Mouse (Mus musculus) heart, postnatal 14 days (tissue): ENCODE data around the gene Slc16a4. TPM values are rescaled to one million over a fixed set of nuclear protein-coding genes. Genes with fewer than 3 reads are reported as not detected.

Source experiments
- DNase-seq, 2 experiments: peaks; one replicate each; pipeline ENCODE4 v3.0.0; 2021 to 2022
- intact Hi-C: fragments of 180-260 bp; cut with DNase I; formaldehyde crosslinking; loops from one replicate; pipeline ENCODE4 v1.15.1; 2025
- long read RNA-seq, 2 experiments: library from polyadenylated mRNA; stranded (forward); transcript quantifications; one replicate each; pipeline ENCODE4 v2.0.0; 2021
- total RNA-seq, 2 experiments: library from RNA; stranded (reverse); gene quantifications; 2 replicates each; pipeline ENCODE4 v1.2.3; 2021

Slc16a4 gene
- total RNA-seq, result under 1 TPM; 0.37 to 0.60 TPM
- long read RNA-seq, experiment 1, partial matches to known transcripts, result 1 of 1 reads
- long read RNA-seq, experiment 1, other reads (novel, unspliced or antisense), result 0 of 1 reads
- long read RNA-seq, experiment 2, result 0 reads

DNA sequence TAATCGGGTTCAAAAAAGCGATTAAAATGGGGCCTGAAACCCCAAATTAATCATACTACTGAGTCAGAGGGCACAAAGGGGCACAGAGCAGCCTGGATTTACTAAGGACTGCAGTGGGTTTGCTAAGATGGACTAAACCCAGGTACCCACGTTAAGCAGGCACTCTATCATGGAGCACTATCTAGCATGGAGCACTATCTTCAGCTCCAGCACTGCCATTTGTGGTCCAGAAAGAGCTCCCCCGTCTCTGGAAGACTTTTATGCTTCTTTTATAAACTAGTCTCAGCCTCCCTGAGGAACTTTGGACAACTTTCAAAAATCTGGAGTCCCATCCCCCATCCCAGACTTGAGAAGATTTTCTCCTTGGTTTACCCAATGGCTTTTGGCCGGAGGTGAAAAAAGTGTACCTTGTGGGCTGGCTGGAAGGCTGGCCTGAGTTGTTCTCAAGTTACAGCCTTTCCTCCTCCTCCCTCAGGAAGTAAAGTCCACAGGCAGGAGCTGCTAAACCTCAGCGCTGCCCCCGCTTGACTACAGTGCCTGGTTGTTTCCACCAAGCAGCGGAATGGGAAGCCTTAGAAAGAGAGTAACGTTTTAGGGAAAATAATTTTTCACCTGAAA is at the start of gene Slc16a4:
TSS of gene Slc16a4 (plus strand) at position 467 of the 618 bp plus-strand sequence.
- intact Hi-C loops, result no loop called here
- peak in 1 of 2 experiments; percentile 28 for DNase-seq

DNA sequence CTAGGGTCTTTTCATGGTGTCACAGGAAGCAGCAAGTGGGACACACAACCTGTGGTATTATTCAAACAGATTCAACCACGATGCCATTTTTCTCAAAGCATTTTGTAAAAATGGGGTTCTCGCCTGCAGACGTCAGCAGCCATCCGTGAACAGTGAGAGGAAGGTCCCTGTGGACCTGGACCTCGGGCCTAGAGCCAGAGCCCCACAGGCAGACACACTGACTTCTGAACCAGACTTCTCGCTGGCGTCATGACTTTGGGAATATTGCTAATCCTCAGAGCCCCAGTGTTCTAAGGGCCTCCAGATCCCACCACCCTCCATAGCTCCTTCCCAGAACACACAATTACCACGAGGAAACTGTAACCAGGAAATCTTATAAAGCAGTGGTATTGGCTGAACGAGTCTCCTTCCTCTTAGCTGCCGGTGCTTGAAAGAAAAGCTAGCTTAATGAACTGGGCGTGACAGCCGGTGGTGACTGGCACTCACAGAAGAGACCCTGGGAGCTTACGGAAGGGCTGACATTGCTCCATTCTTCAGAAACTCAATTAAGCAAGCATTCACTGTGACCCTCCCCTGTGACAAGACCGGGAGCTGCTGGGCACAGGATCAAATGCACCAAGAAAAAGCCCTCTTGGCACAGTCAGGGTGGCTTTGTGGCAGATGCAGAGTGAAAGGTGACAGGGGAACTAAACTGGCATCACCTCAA is 49.5 kb upstream of the Slc16a4 start:
- no peak for DNase-seq
- intact Hi-C loops, result no loop called here

DNA sequence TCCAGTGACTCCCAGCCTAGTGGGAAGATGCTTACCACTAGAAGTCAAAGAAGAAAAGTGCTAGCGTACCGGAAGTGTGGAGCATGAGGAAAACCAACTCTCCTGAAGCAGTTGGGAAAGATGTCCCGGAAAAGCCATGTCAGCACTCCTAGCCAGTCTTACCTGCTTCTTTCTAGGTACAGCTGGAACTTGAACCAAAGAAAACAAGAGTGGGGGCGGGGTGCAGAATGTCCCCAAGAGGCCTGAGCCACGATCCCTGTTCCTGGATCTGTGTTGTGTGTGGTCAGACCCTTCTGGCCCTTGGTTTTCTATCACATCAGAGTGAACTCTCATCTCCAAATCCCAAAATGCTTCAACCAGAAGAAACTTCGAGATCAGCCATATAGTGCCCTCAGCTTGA is 44.2 kb upstream of the Slc16a4 start:
- intact Hi-C loops, result no loop called here
- no peak for DNase-seq

GRCm38 (mm10) chr3:107249042-107249441 is 42.0 kb upstream of the Slc16a4 start:
- intact Hi-C loops, result no loop called here
- no peak for DNase-seq

- intact Hi-C loops, result no loop called here
- no peak for DNase-seq
Observed at GRCm38 (mm10) chr3:107250320-107250719, 40.7 kb upstream of the Slc16a4 start.

DNA sequence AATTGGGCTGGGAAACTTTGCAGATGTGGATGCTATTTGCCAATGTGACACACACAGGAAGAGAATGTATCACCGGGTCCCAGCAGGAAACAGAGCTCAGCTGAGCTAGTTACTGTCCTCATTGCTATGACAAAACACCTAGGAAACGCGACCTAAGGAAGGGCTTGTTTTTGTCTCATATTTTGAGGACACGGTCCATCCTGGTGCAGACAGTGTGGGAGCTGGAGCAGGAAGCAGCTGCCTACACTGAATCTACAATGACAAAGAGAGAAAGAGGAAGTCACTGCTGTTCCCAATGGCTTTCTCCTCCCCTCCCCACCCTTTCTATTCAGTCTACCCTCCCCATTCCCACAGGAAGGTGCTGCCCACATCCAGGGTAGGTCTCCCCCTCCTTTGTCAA is 39.0 kb upstream of the Slc16a4 start:
- intact Hi-C loops, result no loop called here
- DNase-seq, result no peak

- no peak for DNase-seq
- intact Hi-C loops, result no loop called here
Observed at GRCm38 (mm10) chr3:107253925-107254324, 37.1 kb upstream of the Slc16a4 start.

GRCm38 (mm10) chr3:107255992-107256391 is 35.0 kb upstream of the Slc16a4 start:
- DNase-seq, result no peak
- intact Hi-C loops, result no loop called here

GRCm38 (mm10) chr3:107256724-107257123 is 34.3 kb upstream of the Slc16a4 start:
- DNase-seq, result no peak
- intact Hi-C loops, result no loop called here

- no peak for DNase-seq
- intact Hi-C loops, result no loop called here
Observed at GRCm38 (mm10) chr3:107257924-107258323, 33.1 kb upstream of the Slc16a4 start.

DNA sequence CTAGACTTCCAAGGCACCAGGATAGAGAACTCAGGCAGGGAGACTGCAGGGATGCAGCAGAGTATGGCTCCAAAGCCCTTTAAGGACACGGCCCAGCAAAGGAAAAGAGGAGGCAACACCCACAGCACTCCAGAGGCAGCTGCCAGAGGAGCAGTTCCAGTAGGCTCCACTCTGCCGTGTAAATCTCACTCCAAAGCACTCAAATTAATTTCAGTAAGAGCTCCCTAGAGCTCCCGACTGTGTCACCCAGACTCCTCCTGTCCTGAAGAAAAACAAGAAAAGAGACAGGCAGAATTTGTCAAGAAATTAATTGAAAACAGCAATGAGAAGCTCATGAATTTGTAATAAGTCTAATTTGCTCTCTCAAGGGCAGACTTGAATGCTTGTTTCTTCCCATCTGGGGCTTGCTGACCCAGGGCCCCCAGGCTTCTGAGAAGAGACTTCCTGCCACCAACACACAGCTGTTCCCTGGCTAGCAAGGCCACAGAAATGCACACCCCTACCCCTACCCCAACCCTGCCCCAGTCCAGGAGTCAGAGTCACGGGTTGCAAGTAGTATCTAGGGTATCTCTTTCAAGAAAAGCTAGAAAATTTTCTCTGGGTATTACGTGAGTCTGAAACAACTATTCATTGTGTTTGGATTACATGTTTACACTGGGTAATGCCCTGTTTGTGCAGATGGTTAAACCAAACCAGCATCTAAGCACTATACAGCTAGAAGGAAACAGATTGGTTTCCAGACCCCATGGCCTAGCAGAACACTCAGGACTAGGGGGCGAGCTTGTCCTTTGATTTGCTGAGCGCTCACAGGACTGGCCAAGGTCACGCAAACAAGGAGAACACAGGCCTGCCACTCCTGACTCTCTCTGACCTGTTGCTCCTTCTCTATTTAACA is 29.8 kb upstream of the Slc16a4 start:
- DNase-seq, result peak; percentile 40
- intact Hi-C loops, result no loop called here

DNA sequence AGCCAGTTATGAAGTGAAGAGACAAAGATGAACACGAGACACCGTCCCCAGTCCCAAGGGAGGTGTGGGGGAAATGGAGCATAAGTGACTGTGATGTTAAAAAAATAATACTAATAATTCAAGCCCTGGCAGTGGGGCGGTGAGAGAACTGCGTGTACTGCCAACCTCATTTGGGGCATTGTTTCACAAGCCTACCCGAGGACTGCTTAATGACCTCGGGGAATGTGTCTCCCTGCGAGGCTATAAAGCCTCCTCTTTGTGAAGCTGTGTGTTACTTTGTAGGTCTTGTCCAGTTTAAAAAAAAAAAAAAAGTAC is 29.2 kb upstream of the Slc16a4 start:
- intact Hi-C loops, result no loop called here
- DNase-seq, result no peak

GRCm38 (mm10) chr3:107266814-107267345 is 24.1 kb upstream of the Slc16a4 start:
- intact Hi-C loops, result no loop called here
- DNase-seq, result no peak

DNA sequence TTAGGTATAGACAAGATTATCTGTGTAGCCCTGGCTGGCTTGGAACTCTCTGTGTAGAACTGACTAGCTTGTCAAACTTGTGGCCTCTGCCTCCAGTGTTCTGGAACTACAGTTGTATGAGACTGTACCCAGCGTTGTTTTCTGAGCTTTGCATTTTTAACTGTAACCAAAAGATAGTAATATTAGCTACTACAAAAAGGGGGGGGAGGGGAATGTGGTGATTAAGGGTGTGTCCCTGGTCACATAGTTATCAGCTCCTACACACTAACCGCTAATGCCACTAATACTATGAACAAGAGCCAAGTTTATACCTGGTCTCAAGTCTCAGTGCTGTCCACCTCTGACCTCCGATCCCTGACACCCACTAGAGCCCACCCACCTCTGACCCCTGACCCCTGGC is 18.6 kb upstream of the Slc16a4 start:
- DNase-seq, result no peak
- intact Hi-C loops, result no loop called here

DNA sequence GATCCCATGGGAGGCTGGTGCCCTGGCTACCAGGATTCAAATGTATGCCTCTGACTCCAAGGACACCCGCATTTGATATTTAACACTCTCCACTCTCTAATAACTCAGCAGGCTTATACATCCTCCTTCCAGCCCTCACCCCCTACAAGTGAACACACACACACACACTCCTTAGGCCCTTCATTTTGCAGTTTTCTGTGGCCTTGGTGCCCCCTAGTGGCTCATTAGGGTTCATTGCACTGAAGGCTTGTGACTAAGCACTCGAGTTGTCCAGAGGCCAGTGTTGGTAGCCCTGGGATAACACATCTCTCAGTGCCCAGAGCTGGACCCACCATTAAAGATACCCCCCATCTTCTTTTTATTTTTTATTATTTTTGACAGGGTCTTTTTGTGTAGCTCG is 17.2 kb upstream of the Slc16a4 start:
- intact Hi-C loops, result loop anchor here (1.0 kb wide), 2 partner anchors 41 to 68 kb away; no protein-coding TSS in a partner anchor
- DNase-seq, result peak; percentile 63 to 75

- no peak for DNase-seq
- intact Hi-C loops, result no loop called here
Observed at GRCm38 (mm10) chr3:107275351-107275750, 15.7 kb upstream of the Slc16a4 start.

DNA sequence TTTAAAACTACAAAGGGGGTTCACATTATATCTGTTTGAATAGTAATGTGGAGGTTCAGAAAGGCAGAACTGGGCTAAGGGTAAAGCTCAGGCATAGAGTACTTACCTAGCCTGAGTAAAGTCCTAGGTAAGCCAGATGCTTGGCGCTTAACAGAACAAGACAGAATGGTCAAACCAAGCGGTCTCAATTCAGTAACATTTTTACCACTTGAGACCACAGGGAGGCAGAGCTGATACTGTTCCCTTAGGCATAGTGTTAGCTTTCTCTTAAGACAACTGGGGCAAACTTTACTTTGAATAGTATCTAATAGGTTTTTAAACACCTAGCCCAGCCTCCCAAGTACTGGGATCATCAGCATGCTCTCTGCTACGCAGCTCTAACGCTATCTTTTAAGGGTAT is 15.0 kb upstream of the Slc16a4 start:
- intact Hi-C loops, result no loop called here
- DNase-seq, result no peak

- intact Hi-C loops, result no loop called here
- no peak for DNase-seq
Observed at GRCm38 (mm10) chr3:107276626-107277025, 14.4 kb upstream of the Slc16a4 start.

DNA sequence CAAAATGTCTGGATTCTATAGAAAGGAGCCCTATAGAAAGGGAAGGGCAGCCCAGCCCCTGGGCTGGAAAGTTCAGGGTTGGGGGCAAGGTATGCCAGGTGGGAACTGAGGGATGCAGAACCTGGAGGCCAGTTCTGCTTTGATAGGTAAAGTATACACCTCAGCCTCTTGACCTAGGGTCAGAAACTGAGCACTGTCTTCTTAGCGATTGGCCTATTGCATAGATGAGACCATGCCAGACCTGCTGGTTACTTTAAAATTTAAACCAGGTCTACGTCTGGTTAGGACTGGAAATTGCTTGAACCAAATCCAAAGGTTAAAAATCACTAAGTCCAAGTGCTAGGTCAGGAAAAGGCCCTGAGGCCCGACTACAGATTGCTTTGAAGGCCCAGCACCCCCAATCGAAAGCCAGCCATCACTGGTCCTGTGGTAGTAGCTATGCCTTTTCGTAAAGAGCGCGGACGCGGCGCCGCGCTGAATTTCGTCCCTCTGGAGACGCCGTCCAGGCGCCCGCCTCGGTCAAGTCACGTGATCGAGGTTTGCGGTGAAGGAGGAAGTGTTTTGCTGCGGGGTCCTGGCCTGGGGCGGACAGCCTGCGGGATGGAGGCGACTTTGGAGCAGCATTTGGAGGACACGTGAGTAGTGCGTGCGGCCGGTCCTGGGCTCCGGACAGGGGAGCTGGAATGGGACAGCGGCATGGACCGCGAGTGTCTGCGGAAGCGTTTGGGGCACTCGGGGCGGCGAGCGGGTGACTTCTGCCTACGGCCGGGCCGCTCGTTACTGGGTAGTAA is 12.4 kb upstream of the Slc16a4 start, which contains the start of gene Lamtor5:
TSS of gene Lamtor5 (plus strand) at position 380 of the 791 bp plus-strand sequence.
- intact Hi-C loops, result loop anchor here (2.0 kb wide), 2 partner anchors 52 to 188 kb away; no protein-coding TSS in a partner anchor
- peak; percentile 89 to 93 for DNase-seq

DNA sequence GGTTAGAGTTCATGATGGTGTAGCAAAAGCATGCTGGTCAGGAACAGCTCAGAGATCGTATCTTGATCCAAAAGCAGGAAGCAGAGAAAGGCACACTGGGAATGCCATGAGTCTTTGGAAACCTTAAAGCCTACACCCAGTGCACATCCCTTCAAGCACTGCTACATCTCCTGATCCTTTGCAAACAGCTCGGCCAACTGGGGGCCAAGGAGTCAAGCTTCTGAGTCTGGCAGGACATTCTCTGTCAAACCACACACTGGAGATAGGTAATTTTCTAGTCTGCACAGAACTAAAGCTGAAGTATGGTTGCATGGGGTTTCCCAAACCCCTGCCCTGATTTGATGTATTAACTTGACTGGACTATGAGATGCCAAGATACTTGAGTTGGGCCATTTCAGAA is 4.9 kb upstream of the Slc16a4 start:
- DNase-seq, result no peak
- intact Hi-C loops, result no loop called here
